Mouse (Mus musculus): ENCODE measurements around the gene Fstl4. TPM values are rescaled to one million over a fixed set of nuclear protein-coding genes. Genes with fewer than 3 reads are reported as not detected.

Fstl4 gene
- total and polyA plus RNA-seq, 3 experiments = not detected

DNA sequence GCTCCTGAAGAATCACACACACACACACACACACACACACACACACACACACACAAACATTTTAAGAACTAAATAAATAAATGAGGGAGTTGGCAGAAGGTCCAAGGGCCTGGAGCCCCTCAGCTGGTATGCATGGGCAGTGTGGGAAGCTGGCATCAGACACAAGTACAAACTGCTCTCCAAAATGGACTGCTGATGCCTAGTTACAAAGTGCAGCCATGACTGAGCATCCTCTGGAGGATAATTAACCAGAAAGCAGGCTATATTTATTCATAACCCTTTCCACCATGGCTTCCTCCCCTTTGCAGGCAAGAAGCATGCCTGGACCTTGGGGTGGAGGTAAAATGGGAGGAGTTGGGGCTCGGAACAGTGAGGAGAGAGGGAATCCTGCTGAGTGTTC is 356.8 kb downstream of the Fstl4 start:
- H3K9me3 ChIP-seq (replicated peaks; ENCODE audit: insufficient read depth, low read length) = no peaks in the 10 kb centered on the region
- no peaks in the 10 kb centered on the region for H3K4me1 ChIP-seq (ENCODE audit: control insufficient read depth in 1 of 2, insufficient read depth in 2 of 2, low read length in 2 of 2)
- TF ChIP-seq RCOR1 (IDR thresholded peaks at IDR 0.05; ENCODE audit: low read depth, low read length) (no peak), ZMIZ1 (IDR thresholded peaks at IDR 0.05; ENCODE audit: low read depth, low read length) (no peak), ZKSCAN1 (IDR thresholded peaks at IDR 0.05; ENCODE audit: low read depth, low read length) (no peak), CHD2 (IDR thresholded peaks at IDR 0.05; ENCODE audit: low read length) (no peak), POLR2AphosphoS2 (IDR thresholded peaks at IDR 0.05; ENCODE audit: low read length) (no peak), CTCF (IDR thresholded peaks at IDR 0.05 in 2 of 3, conservative IDR thresholded peaks at IDR 0.05 in 1 of 3; ENCODE audit: control insufficient read depth in 1 of 3, insufficient read depth in 1 of 3, low read depth in 2 of 3, low read length in 3 of 3, poor library complexity in 1 of 3, severe bottlenecking in 1 of 3) (no peak), BHLHE40 (IDR thresholded peaks at IDR 0.05; ENCODE audit: borderline replicate concordance, low read depth, low read length) (no peak), GABPA (IDR thresholded peaks at IDR 0.05; ENCODE audit: low read depth, low read length) (no peak), JUND (IDR thresholded peaks at IDR 0.05; ENCODE audit: low read depth, low read length) (no peak), CHD1 (IDR thresholded peaks at IDR 0.05; ENCODE audit: low read depth, low read length) (no peak), POLR2A (IDR thresholded peaks at IDR 0.05; ENCODE audit: control insufficient read depth in 1 of 2, insufficient read depth in 1 of 2, low read depth in 1 of 2, low read length in 2 of 2, poor library complexity in 1 of 2) (no peak), SIN3A (IDR thresholded peaks at IDR 0.05; ENCODE audit: low read length) (no peak), MYB (IDR thresholded peaks at IDR 0.05; ENCODE audit: low read depth, low read length) (no peak)
- no peak overlapping the region for H3K27ac ChIP-seq (ENCODE audit: control insufficient read depth, low read depth, low read length)
- no peaks in the 10 kb centered on the region for H3K36me3 ChIP-seq (ENCODE audit: control insufficient read depth in 1 of 2, insufficient read depth in 2 of 2, low read length in 2 of 2)
- H3K79me2 ChIP-seq (ENCODE audit: control insufficient read depth, insufficient read depth, low read length, poor library complexity) = no peaks in the 10 kb centered on the region
- no peak for DNase-seq (ENCODE audit: low read depth, low spot score)
- no peak overlapping the region for H3K9ac ChIP-seq (ENCODE audit: control insufficient read depth, low read depth, low read length, poor library complexity, severe bottlenecking)
- H3K4me3 ChIP-seq (ENCODE audit: control insufficient read depth in 1 of 2, insufficient read depth in 1 of 2, low read depth in 2 of 2, low read length in 2 of 2) = no peak overlapping the region
- no peaks in the 10 kb centered on the region for H3K27me3 ChIP-seq (ENCODE audit: control insufficient read depth in 1 of 2, insufficient read depth in 2 of 2, low read length in 2 of 2)

DNA sequence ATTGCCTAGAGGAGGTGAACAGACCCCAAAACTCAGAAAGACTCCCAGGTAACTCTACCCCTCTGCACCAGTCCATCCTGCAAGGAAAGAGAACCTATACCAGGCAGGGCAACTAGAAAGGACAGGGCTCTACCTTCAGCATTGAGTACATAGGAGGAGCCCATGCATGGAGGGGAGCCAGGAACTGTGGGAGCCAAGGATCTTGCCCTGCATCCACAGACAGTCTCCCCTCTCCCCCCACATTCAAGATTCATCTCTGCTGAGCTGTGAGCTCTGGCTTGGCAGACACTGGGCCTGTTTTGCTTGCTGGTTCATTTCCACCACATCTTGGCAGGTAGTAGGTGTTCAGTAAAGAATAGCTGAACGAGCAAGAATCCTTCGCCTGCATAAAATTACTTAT is 360.4 kb downstream of the Fstl4 start:
- Histone ChIP-seq H3K27me3 (ENCODE audit: control insufficient read depth in 1 of 2, insufficient read depth in 2 of 2, low read length in 2 of 2) (no peaks in the 10 kb centered on the region), H3K4me1 (ENCODE audit: control insufficient read depth in 1 of 2, insufficient read depth in 2 of 2, low read length in 2 of 2) (no peaks in the 10 kb centered on the region), H3K79me2 (ENCODE audit: control insufficient read depth, insufficient read depth, low read length, poor library complexity) (no peaks in the 10 kb centered on the region), H3K9me3 (replicated peaks; ENCODE audit: insufficient read depth, low read length) (no peaks in the 10 kb centered on the region), H3K27ac (ENCODE audit: control insufficient read depth, low read depth, low read length) (no peak overlapping the region), H3K4me3 (ENCODE audit: control insufficient read depth in 1 of 2, insufficient read depth in 1 of 2, low read depth in 2 of 2, low read length in 2 of 2) (no peak overlapping the region), H3K36me3 (ENCODE audit: control insufficient read depth in 1 of 2, insufficient read depth in 2 of 2, low read length in 2 of 2) (no peaks in the 10 kb centered on the region), H3K9ac (ENCODE audit: control insufficient read depth, low read depth, low read length, poor library complexity, severe bottlenecking) (no peak overlapping the region)
- DNase-seq (ENCODE audit: low read depth, low spot score) = no peak
- TF ChIP-seq E2F4 (IDR thresholded peaks at IDR 0.05; ENCODE audit: borderline replicate concordance, low read depth, low read length) (no peak), JUND (IDR thresholded peaks at IDR 0.05; ENCODE audit: low read depth, low read length) (no peak), TBP (IDR thresholded peaks at IDR 0.05; ENCODE audit: low read depth, low read length) (no peak), MYC (IDR thresholded peaks at IDR 0.05; ENCODE audit: low read depth, low read length) (no peak), RAD21 (IDR thresholded peaks at IDR 0.05; ENCODE audit: low read depth, low read length) (no peak), RCOR1 (IDR thresholded peaks at IDR 0.05; ENCODE audit: low read depth, low read length) (no peak), CTCF (IDR thresholded peaks at IDR 0.05 in 2 of 3, conservative IDR thresholded peaks at IDR 0.05 in 1 of 3; ENCODE audit: control insufficient read depth in 1 of 3, insufficient read depth in 1 of 3, low read depth in 2 of 3, low read length in 3 of 3, poor library complexity in 1 of 3, severe bottlenecking in 1 of 3) (no peak), SMC3 (IDR thresholded peaks at IDR 0.05; ENCODE audit: low read depth, low read length) (no peak), MAFK (IDR thresholded peaks at IDR 0.05; ENCODE audit: borderline replicate concordance, low read depth, low read length) (no peak), POLR2AphosphoS5 (IDR thresholded peaks at IDR 0.05; ENCODE audit: borderline replicate concordance, low read depth, low read length) (no peak), NELFE (IDR thresholded peaks at IDR 0.05; ENCODE audit: low read depth, low read length) (no peak), GABPA (IDR thresholded peaks at IDR 0.05; ENCODE audit: low read depth, low read length) (no peak)

All from MEL (cell line).